Mouse (Mus musculus) midbrain, embryonic 12.5 days (tissue): Measurements from ENCODE around the gene Sarm1. TPM values are rescaled to one million over a fixed set of nuclear protein-coding genes. Genes with fewer than 3 reads are reported as not detected.
"Not testable (repeated sequence)": the region's sequence is repeated elsewhere in the genome, so short reads cannot be mapped to it uniquely, and the experiment has no call there.

Source experiments
- ATAC-seq: fragments of 200-750 bp; cut with Nextera tagmentation; 2 replicates; pipeline ENCODE4 v1.8.0; 2017; ENCODE audit warnings: low read depth, moderate TSS enrichment, moderate library complexity; ENCODE audit not compliant: low FRiP score
- H3K27ac ChIP-seq: fragments of 300-500 bp; sonication (generic); replicated peaks from 2 replicates; pipeline ENCODE4 v1.5.1; 2016; ENCODE audit warnings: mild to moderate bottlenecking
- H3K27me3 ChIP-seq: fragments of 300-500 bp; sonication (generic); 2 replicates; pipeline ENCODE4 v1.6.1; 2016; ENCODE audit warnings: mild to moderate bottlenecking
- H3K36me3 ChIP-seq: fragments of 300-500 bp; sonication (generic); 2 replicates; pipeline ENCODE4 v1.6.1; 2016
- H3K4me1 ChIP-seq: fragments of 300-500 bp; sonication (generic); 2 replicates; pipeline ENCODE4 v1.6.1; 2016
- H3K4me2 ChIP-seq: fragments of 300-500 bp; sonication (generic); replicated peaks from 2 replicates; pipeline ENCODE4 v1.6.1; 2016; ENCODE audit warnings: mild to moderate bottlenecking, moderate library complexity
- H3K4me3 ChIP-seq: fragments of 300-500 bp; sonication (generic); 2 replicates; pipeline ENCODE4 v1.5.1; 2016; ENCODE audit warnings: mild to moderate bottlenecking
- H3K9ac ChIP-seq: fragments of 300-500 bp; sonication (generic); replicated peaks from 2 replicates; pipeline ENCODE4 v1.6.1; 2016; ENCODE audit warnings: mild to moderate bottlenecking, moderate library complexity
- H3K9me3 ChIP-seq: fragments of 300-500 bp; sonication (generic); 2 replicates; pipeline ENCODE4 v1.6.1; 2016; ENCODE audit warnings: mild to moderate bottlenecking
- WGBS: fragments of 180-500 bp; shearing (Covaris S2); methylation state at CpG from one replicate; pipeline ENCODE4 v1.1.7; 2016; 5-methylcytosine and 5-hydroxymethylcytosine counted together
- polyA plus RNA-seq: library from polyadenylated mRNA; unstranded; fragments of >200 nt; fragmentation: Nextera tagmentation; extraction: Ambion mirVana; gene quantifications from 2 replicates; pipeline ENCODE4 v1.2.1, GENCODE M21; 2016

The Sarm1 gene
- polyA plus RNA-seq = 36.4 and 37.0 TPM in 2 replicates

DNA sequence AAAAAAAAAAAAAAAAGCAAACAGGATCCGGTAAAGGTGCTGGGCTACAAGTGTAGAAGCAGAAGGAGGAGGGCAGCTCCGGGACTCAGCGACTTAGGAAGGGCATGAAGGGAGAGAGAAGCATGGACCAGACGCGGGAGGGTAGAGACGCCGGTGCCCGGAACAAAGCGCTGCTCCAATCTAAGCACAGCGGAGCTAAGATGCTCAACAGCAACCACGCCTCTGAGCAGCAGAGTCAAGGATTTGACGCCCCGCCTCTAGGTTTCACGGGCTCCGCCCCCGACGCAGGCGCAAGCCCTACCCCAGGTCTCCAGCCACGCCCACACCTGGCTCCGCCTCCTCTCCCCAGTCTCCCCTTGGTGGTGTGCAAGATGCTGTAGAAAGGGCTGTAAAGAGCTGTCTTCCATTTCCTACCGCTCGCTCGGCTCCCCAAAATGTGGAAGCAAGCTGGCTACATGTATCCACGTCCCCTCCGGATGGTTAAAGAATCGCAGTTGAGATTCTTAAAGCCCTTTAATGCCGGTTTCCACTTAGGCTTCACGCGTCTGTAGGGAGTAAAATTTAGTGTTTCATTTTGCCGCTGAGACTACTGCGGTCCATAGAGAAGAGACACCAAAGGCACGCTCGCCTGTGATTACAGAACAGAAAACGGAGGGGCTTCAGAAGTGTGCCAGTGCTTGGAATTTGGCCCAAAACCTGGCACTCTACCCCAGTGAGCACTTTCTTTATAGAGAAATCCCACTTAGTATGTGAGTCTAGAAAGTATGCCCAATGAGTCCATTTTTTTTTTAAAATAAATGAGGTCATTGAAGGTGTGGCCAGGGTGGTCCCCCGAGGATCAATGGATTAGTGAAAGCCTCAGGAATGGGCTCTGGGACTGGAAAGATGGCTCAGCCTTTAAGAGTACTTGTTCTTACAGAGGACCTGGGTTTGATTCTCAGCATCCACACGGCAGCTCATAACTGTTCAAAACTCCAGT, at the start of gene Sarm1:
Sarm1 (minus strand) TSS at position 211 of the 979 bp plus-strand sequence.
- peak within 1 kb of the TSS; percentile 90 for H3K27ac ChIP-seq
- H3K4me1 ChIP-seq = peaks cover 27% of the 10 kb centered on the region
- H3K27me3 ChIP-seq = peaks cover 49% of the 10 kb centered on the region
- peak within 1 kb of the TSS; percentile 90 for H3K9ac ChIP-seq
- WGBS = 2% methylated on average over 35 of the region's 36 CpGs
- peak within 1 kb of the TSS; percentile 89 for H3K4me3 ChIP-seq
- H3K4me2 ChIP-seq = peak within 1 kb of the TSS; percentile 89
- peak; percentile 93 for ATAC-seq
- H3K9me3 ChIP-seq = no peaks in the 10 kb centered on the region
- H3K36me3 ChIP-seq = no peaks in the 10 kb centered on the region

DNA sequence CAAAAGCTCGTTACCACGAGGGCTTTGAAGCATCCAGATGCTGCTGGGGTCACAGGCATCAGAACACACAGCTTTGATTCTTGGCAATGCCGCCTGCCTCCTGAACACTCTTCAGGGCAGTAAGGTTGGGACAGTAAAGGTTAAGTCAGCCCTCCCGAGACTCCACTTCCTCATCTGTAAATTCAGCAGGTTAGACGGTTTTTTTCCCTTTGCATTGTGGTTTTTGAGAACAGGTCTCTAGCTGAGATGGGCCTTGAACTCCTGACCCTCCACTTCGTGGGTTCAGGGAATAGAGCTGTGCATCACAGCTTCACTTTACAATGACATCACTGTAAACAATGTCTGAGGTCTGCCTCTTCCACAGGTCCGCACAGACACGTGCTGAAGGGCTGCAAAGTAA, 47.6 kb upstream of the Sarm1 start:
- Histone ChIP-seq H3K9me3 (no peaks in the 10 kb centered on the region), H3K27ac (no peak overlapping the region), H3K36me3 (peaks cover 42% of the 10 kb centered on the region), H3K4me1 (peaks cover 20% of the 10 kb centered on the region), H3K9ac (no peak overlapping the region), H3K4me2 (no peak overlapping the region), H3K27me3 (no peaks in the 10 kb centered on the region), H3K4me3 (no peak overlapping the region)
- 79% methylated on average over 8 of the region's 8 CpGs for WGBS
- no peak for ATAC-seq

DNA sequence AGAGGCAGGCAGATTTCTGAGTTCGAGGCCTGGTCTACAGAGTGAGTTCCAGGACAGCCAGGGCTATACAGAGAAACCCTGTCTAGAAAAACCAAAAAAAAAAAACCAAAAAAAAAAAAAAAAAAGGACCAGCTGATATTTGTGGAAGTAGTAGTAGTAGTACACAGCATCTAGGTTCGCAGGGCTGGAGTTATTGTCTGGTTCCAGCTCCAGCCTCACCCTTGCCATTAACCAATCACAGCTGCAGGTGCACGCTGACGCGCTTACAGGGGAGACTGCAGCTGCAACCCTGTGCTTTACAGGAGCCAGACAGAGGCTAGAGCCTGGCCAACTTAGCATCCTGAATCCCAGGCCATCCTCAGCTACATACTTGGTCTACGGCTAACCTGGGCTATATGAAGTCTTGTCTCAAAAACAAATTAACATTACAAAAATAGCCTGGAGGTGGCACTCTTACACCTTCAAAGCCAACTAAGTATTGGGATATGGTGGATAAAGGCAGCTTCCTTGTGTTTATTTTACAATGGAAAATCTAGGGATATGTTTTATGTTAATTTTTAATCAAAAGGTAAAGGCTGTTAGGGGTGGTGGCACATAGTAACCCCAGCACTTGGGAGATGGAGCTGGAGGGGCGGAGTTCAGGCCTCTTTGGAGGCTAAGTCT, 47.0 kb upstream of the Sarm1 start:
- Histone ChIP-seq H3K27ac (no peak overlapping the region), H3K4me1 (peaks cover 14% of the 10 kb centered on the region), H3K4me3 (no peak overlapping the region), H3K4me2 (no peak overlapping the region), H3K9ac (no peak overlapping the region), H3K27me3 (no peaks in the 10 kb centered on the region), H3K9me3 (no peaks in the 10 kb centered on the region), H3K36me3 (peaks cover 48% of the 10 kb centered on the region)
- WGBS = 95% methylated on average over 7 of the region's 7 CpGs
- no peak for ATAC-seq

- Histone ChIP-seq H3K27ac (no peak overlapping the region), H3K4me3 (no peak overlapping the region), H3K36me3 (peaks cover 54% of the 10 kb centered on the region), H3K4me1 (peaks cover 16% of the 10 kb centered on the region), H3K9ac (no peak overlapping the region), H3K4me2 (no peak overlapping the region), H3K9me3 (no peaks in the 10 kb centered on the region), H3K27me3 (no peaks in the 10 kb centered on the region)
- no peak for ATAC-seq
- WGBS = 84% methylated on average over 3 of the region's 3 CpGs
These were observed 42.8 kb upstream of the Sarm1 start for GRCm38 (mm10) chr11:78540358-78540757.

DNA sequence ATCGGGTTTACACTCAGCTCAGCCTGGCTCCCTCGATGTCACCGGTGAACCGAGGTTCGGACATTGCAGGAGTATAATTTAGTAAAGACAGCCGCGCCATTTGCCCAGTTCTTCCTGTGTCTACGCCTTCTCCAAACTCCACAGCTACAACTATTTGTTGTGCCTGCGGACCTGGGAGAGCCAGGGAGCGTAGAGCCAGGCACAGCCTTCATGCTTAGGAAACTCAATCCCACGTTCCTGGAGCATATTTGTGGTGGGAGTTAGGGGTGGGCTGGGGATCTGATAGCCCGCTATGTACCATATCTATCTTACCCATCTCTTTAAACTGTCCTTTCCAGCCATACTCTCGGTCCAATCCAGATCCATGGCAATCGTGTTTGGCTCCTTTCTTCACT, 39.1 kb upstream of the Sarm1 start:
- Histone ChIP-seq H3K27ac (peak overlapping the region; percentile 85), H3K4me3 (peak overlapping the region; percentile 79), H3K9me3 (no peaks in the 10 kb centered on the region), H3K4me2 (peak overlapping the region; percentile 89), H3K36me3 (peaks cover 30% of the 10 kb centered on the region), H3K27me3 (no peaks in the 10 kb centered on the region), H3K9ac (peak overlapping the region; percentile 80), H3K4me1 (peaks cover 27% of the 10 kb centered on the region)
- WGBS = 4% methylated on average over 14 of the region's 14 CpGs
- peak; percentile 1; the same call in 1 of the 2 replicates for ATAC-seq

DNA sequence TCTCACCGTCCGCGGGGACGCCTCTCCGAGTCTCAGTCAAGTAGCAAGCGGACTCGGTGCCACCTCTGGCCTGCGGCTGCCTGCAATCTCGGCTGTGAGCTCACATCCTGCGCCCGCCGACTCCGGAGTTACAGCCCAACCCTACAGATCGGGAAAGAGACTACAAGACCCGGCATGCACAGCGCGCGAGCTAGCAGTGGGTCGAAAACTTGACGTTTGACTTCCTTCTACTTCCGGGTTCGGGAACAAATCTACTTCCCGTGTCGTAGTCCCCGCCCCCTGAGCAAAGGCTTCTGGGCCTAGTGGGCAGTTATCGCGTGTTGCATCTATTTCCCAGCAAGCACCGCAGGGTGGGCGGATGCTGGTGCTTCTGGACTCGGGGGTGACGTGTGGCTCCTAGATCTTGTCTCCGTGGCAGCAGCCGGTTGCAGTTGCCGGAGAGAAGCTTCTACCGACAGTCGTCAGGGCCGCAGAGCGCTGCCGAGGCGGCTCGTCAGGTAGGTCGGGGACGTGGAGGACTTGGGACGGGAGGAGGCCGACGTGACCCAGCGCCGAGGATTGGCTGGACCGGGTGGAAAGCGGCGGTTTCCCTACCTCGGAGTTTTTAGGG, 38.6 kb upstream of the Sarm1 start, which contains the start of the genes Tnfaip1 and Ift20:
Tnfaip1 (minus strand) TSS at position 253 of the 610 bp plus-strand sequence.
Ift20 (plus strand) TSS at position 282 of the 610 bp plus-strand sequence.
- H3K4me1 ChIP-seq = peaks cover 27% of the 10 kb centered on the region
- H3K27me3 ChIP-seq = no peaks in the 10 kb centered on the region
- peak; percentile 98 for ATAC-seq
- H3K4me3 ChIP-seq = peak within 1 kb of the TSS; percentile 79
- H3K4me2 ChIP-seq = peak within 1 kb of the TSS; percentile 89
- H3K27ac ChIP-seq = peak within 1 kb of the TSS; percentile 89
- under 1% methylated on average over 52 of the region's 52 CpGs for WGBS
- H3K9ac ChIP-seq = peak within 1 kb of the TSS; percentile 80
- no peaks in the 10 kb centered on the region for H3K9me3 ChIP-seq
- H3K36me3 ChIP-seq = peaks cover 29% of the 10 kb centered on the region

DNA sequence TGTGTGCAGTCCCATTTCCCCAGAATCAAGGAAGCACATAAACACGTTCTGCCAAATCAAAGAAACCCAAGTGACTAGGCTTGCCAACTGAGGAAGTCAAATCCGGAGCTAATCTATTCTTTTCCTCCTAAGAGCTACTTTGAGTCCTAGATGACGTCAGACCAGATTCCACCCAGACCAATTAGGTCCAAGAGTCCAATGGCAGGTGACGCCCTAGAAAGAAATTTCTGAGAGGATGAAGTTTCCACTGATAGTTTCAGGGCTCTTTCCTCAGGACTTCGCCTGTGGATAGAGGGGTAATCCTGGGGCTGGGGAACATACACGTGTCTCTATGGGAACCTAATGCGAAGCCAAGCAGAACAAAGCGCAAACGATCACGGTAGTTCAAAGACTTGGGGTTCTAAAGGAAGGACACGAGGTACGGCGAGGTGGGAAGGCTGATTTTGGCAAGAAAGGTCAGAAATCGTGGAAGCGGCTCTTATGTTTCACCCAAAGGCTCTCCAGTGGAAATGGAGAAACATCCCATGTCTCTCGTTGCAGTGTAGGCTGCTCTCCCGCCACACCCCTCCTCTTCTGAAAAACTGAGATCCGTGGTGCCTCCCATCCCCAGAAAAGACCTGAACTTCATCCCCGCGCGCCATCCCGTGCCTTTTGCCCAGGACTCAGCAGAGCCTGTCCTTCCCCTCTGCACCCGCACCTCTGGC, 38.0 kb upstream of the Sarm1 start:
- H3K4me1 ChIP-seq = peaks cover 27% of the 10 kb centered on the region
- H3K9me3 ChIP-seq = no peaks in the 10 kb centered on the region
- WGBS = 1% methylated on average over 23 of the region's 23 CpGs
- no peaks in the 10 kb centered on the region for H3K27me3 ChIP-seq
- H3K4me3 ChIP-seq = peak overlapping the region; percentile 79
- peaks cover 25% of the 10 kb centered on the region for H3K36me3 ChIP-seq
- peak; percentile 31 for ATAC-seq
- peak overlapping the region; percentile 74 for H3K9ac ChIP-seq
- H3K27ac ChIP-seq = peak overlapping the region; percentile 89
- peak overlapping the region; percentile 89 for H3K4me2 ChIP-seq

- no peak overlapping the region for H3K27ac ChIP-seq
- peak overlapping the region; percentile 89 for H3K4me2 ChIP-seq
- H3K9me3 ChIP-seq = no peaks in the 10 kb centered on the region
- H3K9ac ChIP-seq = no peak overlapping the region
- WGBS = 93% methylated on average over 4 of the region's 4 CpGs
- no peak for ATAC-seq
- peaks cover 27% of the 10 kb centered on the region for H3K4me1 ChIP-seq
- H3K36me3 ChIP-seq = peaks cover 25% of the 10 kb centered on the region
- H3K4me3 ChIP-seq = 0 out of 2 replicates have a peak overlapping the region, but pooled peaks have one; percentile 79
- no peaks in the 10 kb centered on the region for H3K27me3 ChIP-seq
These were observed 37.0 kb upstream of the Sarm1 start for GRCm38 (mm10) chr11:78534516-78534915.

DNA sequence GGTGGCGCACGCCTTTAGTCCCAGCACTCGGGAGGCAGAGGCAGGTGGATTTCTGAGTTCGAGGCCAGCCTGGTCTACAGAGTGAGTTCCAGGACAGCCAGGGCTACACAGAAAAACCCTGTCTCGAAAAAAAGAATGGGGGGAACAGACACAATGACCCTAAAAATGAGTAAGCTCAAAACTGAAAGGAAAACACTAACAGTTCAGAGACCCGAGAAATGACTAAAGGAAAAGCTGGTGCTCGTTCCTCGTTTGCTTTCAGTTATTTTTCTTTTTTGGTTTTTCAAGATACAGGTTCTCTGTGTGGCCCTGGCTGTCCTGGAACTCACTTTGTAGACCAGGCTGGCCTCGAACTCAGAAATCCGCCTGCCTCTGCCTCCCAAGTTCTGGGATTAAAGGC, 34.0 kb upstream of the Sarm1 start:
- H3K36me3 ChIP-seq = peaks cover 43% of the 10 kb centered on the region

GRCm38 (mm10) chr11:78531046-78531445, 33.5 kb upstream of the Sarm1 start:
- WGBS = 82% methylated on average over 6 of the region's 6 CpGs
- no peak for ATAC-seq
- Histone ChIP-seq H3K4me2 (no peak overlapping the region), H3K9me3 (no peaks in the 10 kb centered on the region), H3K4me3 (no peak overlapping the region), H3K27me3 (no peaks in the 10 kb centered on the region), H3K36me3 (peaks cover 47% of the 10 kb centered on the region), H3K4me1 (peaks cover 12% of the 10 kb centered on the region), H3K27ac (no peak overlapping the region), H3K9ac (no peak overlapping the region)

More for the DNA sequence above, 34.0 kb upstream of the Sarm1 start:
- H3K4me2 ChIP-seq, ATAC-seq, H3K4me3 ChIP-seq, H3K9me3 ChIP-seq, H3K27me3 ChIP-seq, H3K27ac ChIP-seq, H3K9ac ChIP-seq: not testable (repeated sequence)
- WGBS = 96% methylated on average over 10 of the region's 10 CpGs
- H3K4me1 ChIP-seq = peaks cover 12% of the 10 kb centered on the region

GRCm38 (mm10) chr11:78530001-78530400, 32.4 kb upstream of the Sarm1 start:
- H3K9me3 ChIP-seq = no peaks in the 10 kb centered on the region
- H3K9ac ChIP-seq = no peak overlapping the region
- ATAC-seq = no peak
- H3K4me3 ChIP-seq = no peak overlapping the region
- peaks cover 58% of the 10 kb centered on the region for H3K36me3 ChIP-seq
- no peak overlapping the region for H3K27ac ChIP-seq
- H3K27me3 ChIP-seq = no peaks in the 10 kb centered on the region
- no peak overlapping the region for H3K4me2 ChIP-seq
- 92% methylated on average over 12 of the region's 12 CpGs for WGBS
- peaks cover 7% of the 10 kb centered on the region for H3K4me1 ChIP-seq
